Mouse (Mus musculus) limb, embryonic 13.5 days (tissue): ENCODE measurements around the gene Cyp2s1. TPM values are rescaled to one million over a fixed set of nuclear protein-coding genes. Genes with fewer than 3 reads are reported as not detected.
A peak's percentile ranks its signal among the peaks of the same experiment; 100 is the strongest.

Experiments
- ATAC-seq: fragments of 200-750 bp; cut with Nextera tagmentation; 2 replicates; pipeline ENCODE4 v1.8.0; 2017; ENCODE audit warnings: low read depth, moderate number of reproducible peaks, moderate TSS enrichment; ENCODE audit not compliant: low FRiP score
- H3K27ac ChIP-seq: fragments of 300-500 bp; sonication (generic); 2 replicates; pipeline ENCODE4 v1.5.1; 2015; ENCODE audit warnings: inconsistent platforms, mild to moderate bottlenecking, moderate library complexity
- H3K27me3 ChIP-seq: fragments of 300-500 bp; sonication (generic); 2 replicates; pipeline ENCODE4 v1.6.1; 2015; ENCODE audit warnings: mild to moderate bottlenecking, inconsistent platforms
- H3K36me3 ChIP-seq: fragments of 300-500 bp; sonication (generic); 2 replicates; pipeline ENCODE4 v1.6.1; 2015; ENCODE audit warnings: inconsistent platforms, mild to moderate bottlenecking, moderate library complexity
- H3K4me1 ChIP-seq: fragments of 300-500 bp; sonication (generic); 2 replicates; pipeline ENCODE4 v1.6.1; 2015; ENCODE audit warnings: inconsistent platforms
- H3K4me2 ChIP-seq: fragments of 300-500 bp; sonication (generic); replicated peaks from 2 replicates; pipeline ENCODE4 v1.6.1; 2015; ENCODE audit warnings: inconsistent platforms, mild to moderate bottlenecking, moderate library complexity
- H3K4me3 ChIP-seq: fragments of 300-500 bp; sonication (generic); 2 replicates; pipeline ENCODE4 v1.5.1; 2015; ENCODE audit warnings: moderate library complexity, mild to moderate bottlenecking, inconsistent platforms
- H3K9ac ChIP-seq: fragments of 300-500 bp; sonication (generic); 2 replicates; pipeline ENCODE4 v1.6.1; 2015; ENCODE audit warnings: mild to moderate bottlenecking, inconsistent platforms
- H3K9me3 ChIP-seq: fragments of 300-500 bp; sonication (generic); 2 replicates; pipeline ENCODE4 v1.6.1; 2016; ENCODE audit warnings: inconsistent platforms
- WGBS: fragments of 180-500 bp; shearing (Covaris S2); methylation state at CpG from one replicate; pipeline ENCODE4 v1.1.7; 2015; 5-methylcytosine and 5-hydroxymethylcytosine counted together
- microRNA-seq: library from miRNA; unstranded; fragments of <30 nt; microRNA quantifications from one replicate; pipeline ENCODE4, GENCODE M21; 2016
- polyA plus RNA-seq: library from polyadenylated mRNA; unstranded; fragments of >200 nt; fragmentation: Nextera tagmentation; extraction: Ambion mirVana; gene quantifications from 2 replicates; pipeline ENCODE4 v1.2.1, GENCODE M21; 2015

Gene Cyp2s1
- polyA plus RNA-seq, 1 experiment from 2014 or later, result 1.8 TPM

- H3K36me3 ChIP-seq, result peaks cover 97% of the 10 kb centered on the region
- H3K9ac ChIP-seq, result no peak overlapping the region
- H3K4me1 ChIP-seq, result no peaks in the 10 kb centered on the region
- no peaks in the 10 kb centered on the region for H3K27me3 ChIP-seq
- no peak overlapping the region for H3K4me2 ChIP-seq
- H3K4me3 ChIP-seq, result no peak overlapping the region
- no peak overlapping the region for H3K27ac ChIP-seq
- H3K9me3 ChIP-seq, result 0 out of 2 replicates have a peak, but pooled peaks cover 6% of the 10 kb centered on the region
- WGBS, result 42% methylated on average over 5 of the region's 5 CpGs
- ATAC-seq, result no peak
Observed at GRCm38 (mm10) chr7:25764221-25764620, 52.5 kb downstream of the Cyp2s1 start.

- WGBS, result 59% methylated on average over 11 of the region's 11 CpGs
- Histone ChIP-seq H3K36me3 (peaks cover 97% of the 10 kb centered on the region), H3K9ac (no peak overlapping the region), H3K4me3 (no peak overlapping the region), H3K4me1 (no peaks in the 10 kb centered on the region), H3K9me3 (0 out of 2 replicates have a peak, but pooled peaks cover 6% of the 10 kb centered on the region), H3K27ac (no peak overlapping the region), H3K27me3 (no peaks in the 10 kb centered on the region), H3K4me2 (no peak overlapping the region)
- ATAC-seq, result no peak
Observed at GRCm38 (mm10) chr7:25763678-25764077, 53.0 kb downstream of the Cyp2s1 start.

- Histone ChIP-seq H3K4me2 (no peak overlapping the region), H3K27ac (no peak overlapping the region), H3K9ac (no peak overlapping the region), H3K9me3 (no peaks in the 10 kb centered on the region), H3K27me3 (no peaks in the 10 kb centered on the region), H3K4me3 (no peak overlapping the region), H3K4me1 (no peaks in the 10 kb centered on the region), H3K36me3 (peaks cover 85% of the 10 kb centered on the region)
- WGBS, result 89% methylated on average over 10 of the region's 10 CpGs
- no peak for ATAC-seq
Observed at GRCm38 (mm10) chr7:25761354-25761753, 55.4 kb downstream of the Cyp2s1 start.

- Histone ChIP-seq H3K4me2 (peak overlapping the region; percentile 89), H3K4me1 (peaks cover 22% of the 10 kb centered on the region), H3K27ac (peak overlapping the region; percentile 99), H3K4me3 (peak overlapping the region; percentile 99), H3K36me3 (peaks cover 46% of the 10 kb centered on the region), H3K27me3 (no peaks in the 10 kb centered on the region), H3K9me3 (no peaks in the 10 kb centered on the region), H3K9ac (peak overlapping the region; percentile 66)
- peak; percentile 37 for ATAC-seq
- under 1% methylated on average over 18 of the region's 18 CpGs for WGBS
Observed at GRCm38 (mm10) chr7:25756011-25756410, 60.7 kb downstream of the Cyp2s1 start.

GRCm38 (mm10) chr7:25755468-25755833 lies 61.3 kb downstream of the Cyp2s1 start:
- H3K27me3 ChIP-seq, result no peaks in the 10 kb centered on the region
- H3K9me3 ChIP-seq, result no peaks in the 10 kb centered on the region
- WGBS, result under 1% methylated on average over 15 of the region's 15 CpGs
- peak; percentile 52 for ATAC-seq
- peak overlapping the region; percentile 99 for H3K27ac ChIP-seq
- peak overlapping the region; percentile 66 for H3K9ac ChIP-seq
- H3K4me2 ChIP-seq, result peak overlapping the region; percentile 89
- H3K4me3 ChIP-seq, result peak overlapping the region; percentile 99
- H3K4me1 ChIP-seq, result peaks cover 22% of the 10 kb centered on the region
- peaks cover 46% of the 10 kb centered on the region for H3K36me3 ChIP-seq

GRCm38 (mm10) chr7:25754738-25755467 lies 61.8 kb downstream of the Cyp2s1 start, which contains the start of gene Hnrnpul1:
Hnrnpul1 (minus strand) TSS chr7:25754757.
- H3K4me2 ChIP-seq, result peak within 1 kb of the TSS; percentile 89
- H3K4me3 ChIP-seq, result peak within 1 kb of the TSS; percentile 99
- ATAC-seq, result peak; percentile 94
- under 1% methylated on average over 55 of the region's 55 CpGs for WGBS
- peak within 1 kb of the TSS; percentile 97 for H3K9ac ChIP-seq
- H3K27me3 ChIP-seq, result no peaks in the 10 kb centered on the region
- H3K9me3 ChIP-seq, result no peaks in the 10 kb centered on the region
- peaks cover 22% of the 10 kb centered on the region for H3K4me1 ChIP-seq
- H3K36me3 ChIP-seq, result peaks cover 44% of the 10 kb centered on the region
- H3K27ac ChIP-seq, result peak within 1 kb of the TSS; percentile 99

GRCm38 (mm10) chr7:25754439-25754737 lies 62.3 kb downstream of the Cyp2s1 start:
- H3K4me3 ChIP-seq, result peak overlapping the region; percentile 99
- peak overlapping the region; percentile 97 for H3K9ac ChIP-seq
- 0% methylated on average over 30 of the region's 30 CpGs for WGBS
- H3K36me3 ChIP-seq, result peaks cover 45% of the 10 kb centered on the region
- H3K4me1 ChIP-seq, result peaks cover 22% of the 10 kb centered on the region
- no peak for ATAC-seq
- H3K27me3 ChIP-seq, result no peaks in the 10 kb centered on the region
- H3K4me2 ChIP-seq, result peak overlapping the region; percentile 82
- H3K27ac ChIP-seq, result peak overlapping the region; percentile 99
- H3K9me3 ChIP-seq, result no peaks in the 10 kb centered on the region

GRCm38 (mm10) chr7:25753643-25754438 lies 62.9 kb downstream of the Cyp2s1 start:
- ATAC-seq, result peak; percentile 1; the same call in 1 of the 2 replicates
- Histone ChIP-seq H3K9ac (peak overlapping the region; percentile 97), H3K9me3 (no peaks in the 10 kb centered on the region), H3K4me3 (peak overlapping the region; percentile 99), H3K4me2 (peak overlapping the region; percentile 82), H3K36me3 (peaks cover 45% of the 10 kb centered on the region), H3K4me1 (peaks cover 22% of the 10 kb centered on the region), H3K27ac (peak overlapping the region; percentile 99), H3K27me3 (no peaks in the 10 kb centered on the region)
- under 1% methylated on average over 46 of the region's 46 CpGs for WGBS

GRCm38 (mm10) chr7:25753076-25753475 lies 63.6 kb downstream of the Cyp2s1 start:
- no peaks in the 10 kb centered on the region for H3K9me3 ChIP-seq
- H3K27me3 ChIP-seq, result no peaks in the 10 kb centered on the region
- peaks cover 45% of the 10 kb centered on the region for H3K36me3 ChIP-seq
- peak overlapping the region; percentile 97 for H3K9ac ChIP-seq
- H3K4me2 ChIP-seq, result peak overlapping the region; percentile 82
- 0 out of 2 replicates have a peak overlapping the region, but pooled peaks have one; percentile 10 for H3K27ac ChIP-seq
- no peak for ATAC-seq
- peaks cover 22% of the 10 kb centered on the region for H3K4me1 ChIP-seq
- H3K4me3 ChIP-seq, result peak overlapping the region; percentile 99

Small RNA genes within 50 kb of the gene (microRNA-seq; reads per million reads assigned to microRNA genes)
- gene Gm24865, result not detected

Other genes with a start within 250 kb of the Cyp2s1 start
- not detected in 2 replicates for gene Erich4, start 201.0 kb downstream of the Cyp2s1 start, polyA plus RNA-seq
- 37.3 and 39.6 TPM in 2 replicates for gene Dmac2, start 197.5 kb downstream of the Cyp2s1 start, polyA plus RNA-seq
- 4.3 and 5.1 TPM in 2 replicates for gene B3gnt8, start 190.3 kb downstream of the Cyp2s1 start, polyA plus RNA-seq
- 61.6 and 65.0 TPM in 2 replicates for gene Bckdha, start 157.9 kb downstream of the Cyp2s1 start, polyA plus RNA-seq
- 73.1 and 73.4 TPM in 2 replicates for gene Exosc5, start 157.7 kb downstream of the Cyp2s1 start, polyA plus RNA-seq
- 3.7 and 4.9 TPM in 2 replicates for gene Tmem91, start 141.7 kb downstream of the Cyp2s1 start, polyA plus RNA-seq
- gene B9d2, start 136.1 kb downstream of the Cyp2s1 start, polyA plus RNA-seq, result 25.8 and 29.0 TPM in 2 replicates
- 1.7 and 2.4 TPM in 2 replicates for gene Tgfb1, start 129.9 kb downstream of the Cyp2s1 start, polyA plus RNA-seq
- gene Ccdc97, start 97.8 kb downstream of the Cyp2s1 start, polyA plus RNA-seq, result 22.0 and 24.6 TPM in 2 replicates
- 62.6 and 63.5 TPM in 2 replicates for gene Hnrnpul1, start 62.2 kb downstream of the Cyp2s1 start, polyA plus RNA-seq
- 84.1 and 103 TPM in 2 replicates for gene Axl, start 28.2 kb downstream of the Cyp2s1 start, polyA plus RNA-seq
- gene Cyp2b10, start 80.7 kb upstream of the Cyp2s1 start, polyA plus RNA-seq, result not detected in 2 replicates
- not detected in 2 replicates for gene Cyp2b13, start 244.6 kb upstream of the Cyp2s1 start, polyA plus RNA-seq